Mouse (Mus musculus) forebrain, embryonic 12.5 days (tissue): ENCODE measurements around the gene Mak. TPM values are rescaled to one million over a fixed set of nuclear protein-coding genes. Genes with fewer than 3 reads are reported as not detected.

Experiments used
- ATAC-seq: fragments of 200-750 bp; cut with Nextera tagmentation; 2 replicates; pipeline ENCODE4 v1.8.0; 2017; ENCODE audit warnings: moderate TSS enrichment; ENCODE audit not compliant: low FRiP score
- H3K27ac ChIP-seq: fragments of 300-500 bp; sonication (generic); 2 replicates; pipeline ENCODE4 v1.5.1; 2016; ENCODE audit warnings: mild to moderate bottlenecking
- H3K27me3 ChIP-seq: fragments of 300-500 bp; sonication (generic); 2 replicates; pipeline ENCODE4 v1.6.1; 2016; ENCODE audit warnings: mild to moderate bottlenecking
- H3K36me3 ChIP-seq: fragments of 300-500 bp; sonication (generic); replicated peaks from 2 replicates; pipeline ENCODE4 v1.6.1; 2016; ENCODE audit warnings: mild to moderate bottlenecking
- H3K4me1 ChIP-seq: fragments of 300-500 bp; sonication (generic); 2 replicates; pipeline ENCODE4 v1.6.1; 2016
- H3K4me2 ChIP-seq: fragments of 300-500 bp; sonication (generic); 2 replicates; pipeline ENCODE4 v1.6.1; 2016; ENCODE audit warnings: mild to moderate bottlenecking, moderate library complexity
- H3K4me3 ChIP-seq: fragments of 300-500 bp; sonication (generic); replicated peaks from 2 replicates; pipeline ENCODE4 v1.5.1; 2016; ENCODE audit warnings: mild to moderate bottlenecking
- H3K9ac ChIP-seq: fragments of 300-500 bp; sonication (generic); 2 replicates; pipeline ENCODE4 v1.6.1; 2016; ENCODE audit warnings: mild to moderate bottlenecking
- H3K9me3 ChIP-seq: fragments of 300-500 bp; sonication (generic); 2 replicates; pipeline ENCODE4 v1.6.1; 2016
- WGBS: fragments of 180-500 bp; shearing (Covaris S2); methylation state at CpG from one replicate; pipeline ENCODE4 v1.1.7; 2016; 5-methylcytosine and 5-hydroxymethylcytosine counted together
- polyA plus RNA-seq: library from polyadenylated mRNA; unstranded; fragments of >200 nt; fragmentation: Nextera tagmentation; extraction: Ambion mirVana; gene quantifications from 2 replicates; pipeline ENCODE4 v1.2.1, GENCODE M21; 2016

Gene Mak
- polyA plus RNA-seq, 1 experiment from 2014 or later: 0.91 TPM

GRCm38 (mm10) chr13:41094160-41094559 is 14.7 kb upstream of the Mak start:
- no peaks in the 10 kb centered on the region for H3K9me3 ChIP-seq
- H3K9ac ChIP-seq: no peak overlapping the region
- no peak overlapping the region for H3K27ac ChIP-seq
- no peak overlapping the region for H3K4me3 ChIP-seq
- H3K27me3 ChIP-seq: peaks cover 3% of the 10 kb centered on the region; the same call in 1 of the 2 replicates
- no peaks in the 10 kb centered on the region for H3K36me3 ChIP-seq
- no peak for ATAC-seq
- no peak overlapping the region for H3K4me2 ChIP-seq
- 0 out of 2 replicates have a peak, but pooled peaks cover 3% of the 10 kb centered on the region for H3K4me1 ChIP-seq
- WGBS: 86% methylated on average over 10 of the region's 10 CpGs

- H3K4me1 ChIP-seq: 0 out of 2 replicates have a peak, but pooled peaks cover 3% of the 10 kb centered on the region
- no peaks in the 10 kb centered on the region for H3K9me3 ChIP-seq
- no peak for ATAC-seq
- H3K36me3 ChIP-seq: no peaks in the 10 kb centered on the region
- no peak overlapping the region for H3K9ac ChIP-seq
- 47% methylated on average over 10 of the region's 10 CpGs for WGBS
- H3K27me3 ChIP-seq: peaks cover 3% of the 10 kb centered on the region; the same call in 1 of the 2 replicates
- no peak overlapping the region for H3K4me2 ChIP-seq
- H3K4me3 ChIP-seq: no peak overlapping the region
- H3K27ac ChIP-seq: no peak overlapping the region
These were observed 11.8 kb upstream of the Mak start for GRCm38 (mm10) chr13:41091271-41091670.

- Histone ChIP-seq H3K36me3 (no peaks in the 10 kb centered on the region), H3K4me3 (no peak overlapping the region), H3K4me2 (no peak overlapping the region), H3K9me3 (no peaks in the 10 kb centered on the region), H3K4me1 (no peaks in the 10 kb centered on the region), H3K27me3 (peaks cover 3% of the 10 kb centered on the region; the same call in 1 of the 2 replicates), H3K27ac (no peak overlapping the region), H3K9ac (no peak overlapping the region)
- no peak for ATAC-seq
These were observed 9.2 kb upstream of the Mak start for GRCm38 (mm10) chr13:41088746-41089145.

- no peaks in the 10 kb centered on the region for H3K4me1 ChIP-seq
- no peaks in the 10 kb centered on the region for H3K36me3 ChIP-seq
- H3K27me3 ChIP-seq: peaks cover 25% of the 10 kb centered on the region
- H3K27ac ChIP-seq: no peak overlapping the region
- no peak overlapping the region for H3K4me3 ChIP-seq
- ATAC-seq: no peak
- H3K9me3 ChIP-seq: no peaks in the 10 kb centered on the region
- H3K4me2 ChIP-seq: no peak overlapping the region
- H3K9ac ChIP-seq: no peak overlapping the region
- WGBS: 30% methylated on average over 2 of the region's 2 CpGs
These were observed 5.6 kb upstream of the Mak start for GRCm38 (mm10) chr13:41085140-41085539.

GRCm38 (mm10) chr13:41084521-41084920 is 5.0 kb upstream of the Mak start:
- H3K27me3 ChIP-seq: peaks cover 25% of the 10 kb centered on the region
- no peak overlapping the region for H3K4me3 ChIP-seq
- no peak overlapping the region for H3K9ac ChIP-seq
- no peaks in the 10 kb centered on the region for H3K36me3 ChIP-seq
- no peak overlapping the region for H3K4me2 ChIP-seq
- peaks cover under 1% of the 10 kb centered on the region; the same call in 1 of the 2 replicates for H3K4me1 ChIP-seq
- H3K9me3 ChIP-seq: no peaks in the 10 kb centered on the region
- no peak overlapping the region for H3K27ac ChIP-seq
- WGBS: 86% methylated on average over 3 of the region's 3 CpGs
- ATAC-seq: no peak

- Histone ChIP-seq H3K36me3 (no peaks in the 10 kb centered on the region), H3K9me3 (no peaks in the 10 kb centered on the region), H3K4me3 (no peak overlapping the region), H3K27me3 (peaks cover 60% of the 10 kb centered on the region), H3K4me1 (peaks cover 15% of the 10 kb centered on the region), H3K4me2 (no peak overlapping the region), H3K9ac (no peak overlapping the region), H3K27ac (no peak overlapping the region)
- 93% methylated on average over 6 of the region's 6 CpGs for WGBS
- no peak for ATAC-seq
These were observed 1.2 kb upstream of the Mak start for GRCm38 (mm10) chr13:41080700-41081099.

GRCm38 (mm10) chr13:41079859-41080258 is 353 bp upstream of the Mak start:
- whole genome bisulfite sequencing: 52% methylated on average over 5 of the region's 5 CpGs

GRCm38 (mm10) chr13:41078690-41079420 is 651 bp downstream of the Mak start:
- no peak overlapping the region for H3K27ac ChIP-seq
- H3K27me3 ChIP-seq: peaks cover 64% of the 10 kb centered on the region
- no peaks in the 10 kb centered on the region for H3K9me3 ChIP-seq
- peak overlapping the region; percentile 51 for H3K4me3 ChIP-seq
- H3K9ac ChIP-seq: peak overlapping the region; percentile 45
- peak overlapping the region; percentile 80 for H3K4me2 ChIP-seq
- WGBS: 7% methylated on average over 20 of the region's 24 CpGs
- no peaks in the 10 kb centered on the region for H3K36me3 ChIP-seq
- H3K4me1 ChIP-seq: peaks cover 15% of the 10 kb centered on the region
- ATAC-seq: no peak

More at GRCm38 (mm10) chr13:41079859-41080258, 353 bp upstream of the Mak start:
- Histone ChIP-seq H3K9me3 (no peaks in the 10 kb centered on the region), H3K9ac (no peak overlapping the region), H3K27me3 (peaks cover 64% of the 10 kb centered on the region), H3K36me3 (no peaks in the 10 kb centered on the region), H3K27ac (no peak overlapping the region), H3K4me2 (no peak overlapping the region), H3K4me3 (no peak overlapping the region), H3K4me1 (peaks cover 15% of the 10 kb centered on the region)
- ATAC-seq: no peak

GRCm38 (mm10) chr13:41077921-41078320 is 1.6 kb downstream of the Mak start:
- Histone ChIP-seq H3K27me3 (peaks cover 60% of the 10 kb centered on the region), H3K4me1 (peaks cover 15% of the 10 kb centered on the region), H3K9me3 (no peaks in the 10 kb centered on the region), H3K27ac (no peak overlapping the region), H3K9ac (no peak overlapping the region), H3K4me2 (no peak overlapping the region), H3K36me3 (no peaks in the 10 kb centered on the region), H3K4me3 (no peak overlapping the region)
- WGBS: 53% methylated on average over 9 of the region's 9 CpGs
- ATAC-seq: no peak

- H3K27me3 ChIP-seq: peaks cover 32% of the 10 kb centered on the region
- H3K36me3 ChIP-seq: no peaks in the 10 kb centered on the region
- no peak overlapping the region for H3K4me2 ChIP-seq
- ATAC-seq: no peak
- 83% methylated on average over 5 of the region's 5 CpGs for WGBS
- peaks cover 7% of the 10 kb centered on the region for H3K4me1 ChIP-seq
- no peaks in the 10 kb centered on the region for H3K9me3 ChIP-seq
- H3K27ac ChIP-seq: no peak overlapping the region
- no peak overlapping the region for H3K4me3 ChIP-seq
- H3K9ac ChIP-seq: no peak overlapping the region
These were observed 5.7 kb downstream of the Mak start for GRCm38 (mm10) chr13:41073819-41074218.

- ATAC-seq: no peak
These were observed 7.9 kb downstream of the Mak start for GRCm38 (mm10) chr13:41071617-41072016.

GRCm38 (mm10) chr13:41067618-41068017 is 11.9 kb downstream of the Mak start:
- Histone ChIP-seq H3K4me3 (no peak overlapping the region), H3K4me1 (no peaks in the 10 kb centered on the region), H3K36me3 (no peaks in the 10 kb centered on the region), H3K27ac (no peak overlapping the region), H3K27me3 (no peaks in the 10 kb centered on the region), H3K9me3 (no peaks in the 10 kb centered on the region), H3K4me2 (no peak overlapping the region), H3K9ac (no peak overlapping the region)
- no peak for ATAC-seq
- 98% methylated on average over 4 of the region's 4 CpGs for WGBS

More at GRCm38 (mm10) chr13:41071617-41072016, 7.9 kb downstream of the Mak start:
- no peak overlapping the region for H3K9ac ChIP-seq
- no peaks in the 10 kb centered on the region for H3K4me1 ChIP-seq
- no peak overlapping the region for H3K4me3 ChIP-seq
- no peak overlapping the region for H3K27ac ChIP-seq
- no peaks in the 10 kb centered on the region for H3K36me3 ChIP-seq
- 94% methylated on average over 11 of the region's 11 CpGs for WGBS
- peaks cover 10% of the 10 kb centered on the region; the same call in 1 of the 2 replicates for H3K27me3 ChIP-seq
- H3K9me3 ChIP-seq: no peaks in the 10 kb centered on the region
- no peak overlapping the region for H3K4me2 ChIP-seq

GRCm38 (mm10) chr13:41051965-41052364 is 27.5 kb downstream of the Mak start:
- no peak for ATAC-seq
- Histone ChIP-seq H3K4me1 (peaks cover 10% of the 10 kb centered on the region), H3K36me3 (no peaks in the 10 kb centered on the region), H3K9ac (no peak overlapping the region), H3K9me3 (no peaks in the 10 kb centered on the region), H3K4me3 (no peak overlapping the region), H3K4me2 (no peak overlapping the region), H3K27ac (no peak overlapping the region), H3K27me3 (peaks cover 41% of the 10 kb centered on the region)
- WGBS: 10% methylated on average over 5 of the region's 5 CpGs
